Mouse (Mus musculus): ENCODE data around the gene Vsx1. TPM values are rescaled to one million over a fixed set of nuclear protein-coding genes. Genes with fewer than 3 reads are reported as not detected.
A peak's percentile ranks its signal among the peaks of the same experiment; 100 is the strongest.

Vsx1 gene
- polyA plus RNA-seq, 1 experiment from 2014 or later: not detected

DNA sequence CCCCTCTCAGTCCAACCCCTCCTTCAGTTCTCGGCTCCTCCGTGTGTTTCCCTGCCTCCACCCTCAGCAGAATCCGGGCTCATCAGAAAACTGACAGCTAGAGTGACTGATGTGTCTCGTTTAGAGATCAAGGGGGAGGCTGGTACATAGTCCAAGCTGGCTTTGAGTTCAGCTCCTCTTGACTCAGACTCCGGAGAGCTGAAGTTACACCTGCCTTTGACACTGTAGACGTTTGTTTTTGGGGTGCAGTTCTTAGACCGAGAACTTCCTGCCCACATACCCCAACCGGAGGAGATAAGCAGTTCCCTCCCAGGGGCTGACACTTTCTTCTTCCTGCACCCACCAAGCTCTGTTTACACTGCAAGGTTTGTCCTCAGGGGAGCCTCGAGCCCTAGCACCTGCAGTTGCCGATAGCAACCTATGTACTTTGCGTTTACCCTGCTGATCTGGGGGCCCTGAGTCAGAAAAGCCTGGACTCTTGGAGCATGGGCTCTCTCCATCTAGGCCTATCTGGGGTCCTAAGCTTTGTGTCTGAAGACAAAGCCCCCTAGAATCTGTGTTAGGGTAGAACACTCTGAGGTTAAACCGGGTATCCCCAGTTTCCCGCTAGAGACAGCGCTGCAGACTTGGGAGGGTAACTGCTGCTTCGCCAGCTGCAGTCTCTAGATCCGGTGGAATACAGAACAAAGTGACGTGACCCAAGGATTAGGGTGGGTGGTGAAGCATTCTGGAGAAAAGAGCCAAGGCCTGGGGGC is 21.9 kb downstream of the Vsx1 start:
- H3K27me3 ChIP-seq (replicated peaks): peaks cover 9% of the 10 kb centered on the region; the same call in 1 of the 2 replicates
- peak overlapping the region; percentile 75 for H3K9ac ChIP-seq
- H3K4me3 ChIP-seq: peak overlapping the region; percentile 76
- H3K9me3 ChIP-seq (replicated peaks): no peaks in the 10 kb centered on the region
- H3K4me2 ChIP-seq: peak overlapping the region; percentile 95
- H3K27ac ChIP-seq (ENCODE audit: poor library complexity, severe bottlenecking): no peak overlapping the region
- peak; percentile 46; the same call in 1 of the 2 replicates for ATAC-seq (ENCODE audit: insufficient number of reproducible peaks, low FRiP score)
- WGBS: 3% methylated on average over 17 of the region's 17 CpGs
- peaks cover 37% of the 10 kb centered on the region for H3K4me1 ChIP-seq (replicated peaks)
- no peaks in the 10 kb centered on the region for H3K36me3 ChIP-seq

DNA sequence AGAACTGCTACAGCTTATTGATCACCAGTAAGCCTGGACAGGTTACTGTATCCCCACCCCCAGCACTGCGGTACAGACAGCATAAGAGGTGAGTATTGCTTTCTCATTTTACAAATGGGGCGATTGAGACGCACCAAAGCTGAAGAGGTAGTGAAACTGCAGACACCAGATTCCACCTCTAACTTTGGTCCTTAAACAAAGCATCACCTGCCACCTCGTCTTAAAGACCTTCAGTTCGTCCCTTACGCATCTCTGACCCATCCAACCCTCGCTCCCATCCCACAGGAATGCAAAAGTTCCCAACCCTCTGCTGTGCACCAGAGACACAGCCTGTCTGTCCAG is 22.5 kb downstream of the Vsx1 start:
- H3K4me2 ChIP-seq: peak overlapping the region; percentile 95
- WGBS: 47% methylated on average over 7 of the region's 7 CpGs
- peaks cover 37% of the 10 kb centered on the region for H3K4me1 ChIP-seq (replicated peaks)
- no peak for ATAC-seq (ENCODE audit: insufficient number of reproducible peaks, low FRiP score)
- H3K9me3 ChIP-seq (replicated peaks): no peaks in the 10 kb centered on the region
- H3K4me3 ChIP-seq: peak overlapping the region; percentile 76
- H3K27ac ChIP-seq (ENCODE audit: poor library complexity, severe bottlenecking): no peak overlapping the region
- H3K9ac ChIP-seq: peak overlapping the region; percentile 37; the same call in 1 of the 2 replicates
- peaks cover 9% of the 10 kb centered on the region; the same call in 1 of the 2 replicates for H3K27me3 ChIP-seq (replicated peaks)
- no peaks in the 10 kb centered on the region for H3K36me3 ChIP-seq

DNA sequence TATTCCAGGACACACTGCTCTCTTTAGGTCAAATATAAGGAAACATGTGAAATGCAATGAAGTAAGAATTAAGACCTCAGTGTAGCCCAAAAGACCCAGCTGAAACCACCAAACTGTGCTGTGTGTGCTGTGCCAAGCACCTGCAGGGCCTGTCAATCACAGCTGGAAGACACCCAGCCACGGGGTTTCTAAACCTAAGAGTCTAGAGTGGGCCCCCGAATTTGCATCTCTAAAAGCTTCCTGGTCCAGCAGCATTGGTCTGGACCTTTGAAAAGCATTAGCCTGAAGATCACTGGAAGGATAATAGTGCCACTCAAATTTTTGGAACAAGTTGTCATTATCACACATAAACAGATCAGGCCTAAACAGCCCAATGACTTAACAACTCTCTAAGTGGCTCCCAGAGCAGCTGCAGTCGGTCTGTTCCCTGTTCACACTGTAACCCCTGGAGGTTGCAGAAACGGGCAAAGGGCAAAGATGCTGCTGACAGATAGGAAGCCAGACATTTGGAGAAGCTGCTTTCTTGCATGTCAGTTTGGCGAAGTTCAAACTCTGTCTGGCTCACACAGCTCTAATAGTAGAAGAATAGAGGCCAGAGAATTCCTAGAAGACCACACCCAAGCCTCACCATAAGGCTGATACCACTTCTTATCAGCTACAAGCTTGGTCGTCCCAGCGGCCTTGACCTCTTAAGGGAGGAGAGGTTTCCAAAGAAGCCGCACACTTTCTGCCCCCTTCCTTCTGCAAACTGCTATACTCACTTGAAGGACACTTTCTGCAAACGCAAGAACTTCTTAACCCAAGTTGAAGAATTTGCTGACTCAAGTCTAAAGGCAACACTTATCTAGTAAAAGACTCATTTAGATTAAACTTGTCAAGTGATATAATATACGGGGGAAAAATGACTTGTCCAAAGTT is 23.4 kb downstream of the Vsx1 start:
- Histone ChIP-seq H3K36me3 (no peaks in the 10 kb centered on the region), H3K4me3 (no peak overlapping the region), H3K4me2 (peak overlapping the region; percentile 19; the same call in 1 of the 2 replicates), H3K27ac (ENCODE audit: poor library complexity, severe bottlenecking) (peak overlapping the region; percentile 49), H3K9me3 (replicated peaks) (no peaks in the 10 kb centered on the region), H3K4me1 (replicated peaks) (peaks cover 37% of the 10 kb centered on the region), H3K9ac (no peak overlapping the region), H3K27me3 (replicated peaks) (peaks cover 6% of the 10 kb centered on the region; the same call in 1 of the 2 replicates)
- peak; percentile 36 for ATAC-seq (ENCODE audit: insufficient number of reproducible peaks, low FRiP score)
- 36% methylated on average over 10 of the region's 10 CpGs for WGBS

DNA sequence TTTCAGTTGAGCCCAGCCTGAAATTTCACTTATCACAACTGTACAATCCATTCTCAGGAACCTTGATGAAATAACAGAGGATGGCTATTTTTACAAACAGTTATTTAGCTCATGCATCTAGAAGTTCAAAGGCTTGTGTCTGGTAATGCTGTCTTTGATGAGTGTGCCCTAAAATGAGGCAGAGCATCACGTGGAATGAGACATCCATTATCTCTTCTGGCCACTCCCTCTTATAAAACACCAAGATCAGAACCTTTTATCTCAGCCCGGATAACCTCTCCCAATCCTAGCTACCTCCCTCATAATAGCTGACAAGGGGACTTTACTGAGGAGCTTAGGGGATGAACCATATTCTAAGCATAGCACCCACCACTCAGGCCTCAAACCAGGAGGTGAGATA is 24.2 kb downstream of the Vsx1 start:
- H3K4me2 ChIP-seq: peak overlapping the region; percentile 19
- H3K36me3 ChIP-seq: no peaks in the 10 kb centered on the region
- H3K27ac ChIP-seq (ENCODE audit: poor library complexity, severe bottlenecking): 0 out of 2 replicates have a peak overlapping the region, but pooled peaks have one; percentile 49
- WGBS: 51% methylated on average over 2 of the region's 2 CpGs
- H3K4me3 ChIP-seq: no peak overlapping the region
- ATAC-seq (ENCODE audit: insufficient number of reproducible peaks, low FRiP score): no peak
- 0 out of 2 replicates have a peak, but pooled peaks cover 4% of the 10 kb centered on the region for H3K27me3 ChIP-seq (replicated peaks)
- no peaks in the 10 kb centered on the region for H3K9me3 ChIP-seq (replicated peaks)
- peaks cover 41% of the 10 kb centered on the region for H3K4me1 ChIP-seq (replicated peaks)
- no peak overlapping the region for H3K9ac ChIP-seq

DNA sequence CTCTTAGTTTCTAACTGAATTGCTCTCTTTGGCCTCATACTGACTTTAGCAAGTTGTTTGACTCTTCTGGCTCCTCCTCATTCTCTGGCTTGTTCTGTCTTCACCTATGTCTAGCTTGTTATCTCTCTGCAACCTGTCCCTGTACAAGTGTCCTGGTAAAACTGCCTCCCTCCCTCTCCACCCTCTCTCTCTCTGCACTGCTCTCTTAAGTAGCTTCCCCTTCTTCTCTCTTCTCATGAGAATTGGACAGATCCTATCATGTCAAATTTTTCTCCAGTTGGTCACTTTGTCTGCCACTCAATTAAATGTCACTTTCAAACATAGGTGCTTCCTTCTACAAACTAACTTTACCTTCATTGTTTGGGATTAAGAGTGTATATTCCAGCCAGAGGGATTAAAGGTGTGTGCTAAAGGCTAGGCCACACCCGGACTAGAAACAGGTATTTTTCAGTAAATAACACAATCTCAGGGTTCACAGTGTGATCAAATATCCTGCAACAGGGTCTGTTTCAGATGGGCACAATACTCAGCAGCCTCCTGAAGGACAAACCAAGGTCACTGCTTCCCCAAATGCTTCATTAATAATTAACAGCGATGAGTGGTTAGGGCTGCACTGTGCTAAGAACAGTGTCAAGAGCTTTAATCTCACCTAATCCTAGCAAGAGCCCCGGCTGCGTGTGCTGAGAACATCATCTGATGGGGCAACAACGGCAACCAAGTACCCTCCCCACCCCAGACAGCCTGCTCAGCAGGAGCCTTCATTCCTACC is 24.8 kb downstream of the Vsx1 start:
- WGBS: 60% methylated on average over 5 of the region's 5 CpGs
- Histone ChIP-seq H3K4me2 (peak overlapping the region; percentile 12), H3K27ac (ENCODE audit: poor library complexity, severe bottlenecking) (no peak overlapping the region), H3K27me3 (replicated peaks) (0 out of 2 replicates have a peak, but pooled peaks cover 4% of the 10 kb centered on the region), H3K36me3 (no peaks in the 10 kb centered on the region), H3K4me1 (replicated peaks) (peaks cover 42% of the 10 kb centered on the region), H3K9ac (no peak overlapping the region), H3K4me3 (no peak overlapping the region), H3K9me3 (replicated peaks) (no peaks in the 10 kb centered on the region)
- ATAC-seq (ENCODE audit: insufficient number of reproducible peaks, low FRiP score): no peak

DNA sequence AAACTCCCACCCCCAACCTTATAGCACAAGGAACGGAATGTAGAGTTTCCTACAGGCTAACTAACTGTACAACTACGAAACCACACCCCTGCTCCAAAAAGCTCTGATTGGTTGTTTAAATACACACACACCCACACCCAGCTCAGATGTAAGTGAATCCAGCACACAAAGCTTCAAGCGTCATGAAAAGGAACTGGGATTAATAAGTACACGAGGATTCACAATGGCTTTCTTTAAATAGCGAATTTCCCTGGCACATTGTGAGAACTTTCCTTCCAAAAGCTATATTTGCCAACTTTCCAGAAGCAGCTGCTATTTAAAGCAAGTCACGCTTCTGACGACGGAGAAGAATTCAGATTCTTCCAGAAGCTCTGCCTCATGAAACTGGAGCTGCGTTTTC is 25.9 kb downstream of the Vsx1 start:
- Histone ChIP-seq H3K9ac (no peak overlapping the region), H3K36me3 (no peaks in the 10 kb centered on the region), H3K27me3 (replicated peaks) (0 out of 2 replicates have a peak, but pooled peaks cover 4% of the 10 kb centered on the region), H3K9me3 (replicated peaks) (no peaks in the 10 kb centered on the region), H3K4me3 (no peak overlapping the region), H3K4me2 (0 out of 2 replicates have a peak overlapping the region, but pooled peaks have one; percentile 7), H3K27ac (ENCODE audit: poor library complexity, severe bottlenecking) (no peak overlapping the region; the same call in 1 of the 2 replicates), H3K4me1 (replicated peaks) (peaks cover 37% of the 10 kb centered on the region)
- WGBS: 50% methylated on average over 9 of the region's 9 CpGs
- no peak for ATAC-seq (ENCODE audit: insufficient number of reproducible peaks, low FRiP score)

DNA sequence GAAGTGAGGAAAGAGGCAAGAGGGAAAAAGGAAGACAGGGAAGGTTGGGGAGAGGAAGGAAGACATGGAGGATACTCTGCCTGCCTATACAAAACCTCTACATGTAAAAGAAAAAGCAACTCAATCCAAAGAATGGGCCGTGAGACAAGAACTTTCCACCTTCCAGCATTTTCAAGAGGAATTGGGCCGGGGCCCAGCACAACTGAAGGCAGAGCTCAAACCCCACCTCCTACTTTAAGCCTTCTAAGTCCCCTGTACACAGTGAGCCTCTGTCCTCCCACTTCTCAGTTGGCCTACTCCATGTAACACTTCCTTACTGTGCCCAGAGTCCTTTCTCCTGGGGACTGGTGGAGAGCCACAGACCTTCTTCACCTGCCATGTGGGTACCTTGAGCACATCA is 27.2 kb downstream of the Vsx1 start:
- H3K27me3 ChIP-seq (replicated peaks): 0 out of 2 replicates have a peak, but pooled peaks cover 3% of the 10 kb centered on the region
- no peak for ATAC-seq (ENCODE audit: insufficient number of reproducible peaks, low FRiP score)
- no peak overlapping the region for H3K27ac ChIP-seq (ENCODE audit: poor library complexity, severe bottlenecking)
- no peak overlapping the region for H3K4me3 ChIP-seq
- no peak overlapping the region for H3K4me2 ChIP-seq
- H3K9ac ChIP-seq: no peak overlapping the region
- 70% methylated on average over 2 of the region's 2 CpGs for WGBS
- H3K4me1 ChIP-seq (replicated peaks): peaks cover 31% of the 10 kb centered on the region
- 0 out of 2 replicates have a peak, but pooled peaks cover 2% of the 10 kb centered on the region for H3K9me3 ChIP-seq (replicated peaks)
- peaks cover 4% of the 10 kb centered on the region; the same call in 1 of the 2 replicates for H3K36me3 ChIP-seq

DNA sequence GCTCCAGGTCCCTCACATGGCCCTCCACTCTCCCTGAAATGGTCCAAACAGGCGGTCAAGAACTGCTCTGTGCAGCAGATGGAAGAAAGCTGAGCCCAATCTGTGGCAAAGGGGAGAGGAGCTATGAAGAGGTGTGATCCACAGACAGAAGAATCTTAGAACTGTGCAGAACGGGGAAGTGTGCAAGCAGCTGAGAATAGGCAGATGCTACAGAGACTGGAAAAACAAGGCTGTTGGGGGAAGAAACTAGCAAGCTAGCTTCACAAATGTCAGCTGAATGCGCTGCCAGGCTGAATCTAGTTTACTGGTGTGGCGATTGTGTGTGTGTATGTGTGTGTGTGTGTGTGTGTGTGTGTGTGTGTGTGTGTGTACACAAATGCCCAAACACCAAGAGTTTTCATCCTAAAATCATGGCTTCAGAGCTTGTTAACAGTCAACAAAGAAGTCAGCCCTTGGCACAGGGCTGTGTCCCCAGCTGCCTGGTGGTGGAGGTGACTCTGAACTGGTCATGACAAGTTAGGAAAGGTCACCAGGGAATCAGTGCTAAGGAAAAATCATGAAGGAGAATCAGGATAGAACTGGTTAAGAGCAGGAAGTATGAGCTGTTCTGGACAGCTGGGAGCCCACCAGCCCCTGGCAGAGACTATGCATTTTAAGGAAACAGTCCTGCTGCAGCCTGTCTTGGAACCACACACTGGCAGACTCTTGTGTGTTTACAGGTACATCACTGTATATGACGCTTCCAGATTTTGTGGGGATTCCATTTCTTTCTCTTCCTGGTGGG is 28.3 kb downstream of the Vsx1 start:
- no peak overlapping the region for H3K4me3 ChIP-seq
- H3K9me3 ChIP-seq (replicated peaks): 0 out of 2 replicates have a peak, but pooled peaks cover 2% of the 10 kb centered on the region
- no peak for ATAC-seq (ENCODE audit: insufficient number of reproducible peaks, low FRiP score)
- H3K4me1 ChIP-seq (replicated peaks): peaks cover 25% of the 10 kb centered on the region
- no peaks in the 10 kb centered on the region for H3K27me3 ChIP-seq (replicated peaks)
- no peak overlapping the region for H3K27ac ChIP-seq (ENCODE audit: poor library complexity, severe bottlenecking)
- WGBS: 82% methylated on average over 5 of the region's 5 CpGs
- H3K4me2 ChIP-seq: no peak overlapping the region
- H3K36me3 ChIP-seq: peaks cover 4% of the 10 kb centered on the region; the same call in 1 of the 2 replicates
- H3K9ac ChIP-seq: no peak overlapping the region

DNA sequence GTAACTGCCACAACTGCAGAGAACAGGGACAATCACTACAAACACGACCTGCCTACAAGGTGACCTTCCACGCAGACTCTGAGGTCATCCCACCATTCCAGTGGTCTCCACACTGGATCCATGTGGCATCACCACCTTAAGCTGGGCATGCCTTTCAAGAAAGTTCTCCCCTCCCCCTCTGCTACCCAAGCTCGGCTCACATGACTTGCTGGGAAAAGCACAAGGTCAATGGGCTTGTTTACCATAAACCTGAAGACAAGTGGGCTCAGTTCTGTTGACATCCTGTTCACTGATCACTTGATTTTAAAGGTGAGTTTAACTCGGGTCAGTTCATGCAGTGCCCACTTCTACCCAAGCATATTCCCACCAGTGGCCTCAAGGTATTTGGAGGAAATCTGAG is 29.1 kb downstream of the Vsx1 start:
- H3K9ac ChIP-seq: no peak overlapping the region
- 0 out of 2 replicates have a peak, but pooled peaks cover 2% of the 10 kb centered on the region for H3K9me3 ChIP-seq (replicated peaks)
- H3K4me2 ChIP-seq: no peak overlapping the region
- no peak overlapping the region for H3K27ac ChIP-seq (ENCODE audit: poor library complexity, severe bottlenecking)
- peaks cover 24% of the 10 kb centered on the region for H3K4me1 ChIP-seq (replicated peaks)
- no peaks in the 10 kb centered on the region for H3K27me3 ChIP-seq (replicated peaks)
- peaks cover 4% of the 10 kb centered on the region; the same call in 1 of the 2 replicates for H3K36me3 ChIP-seq
- ATAC-seq (ENCODE audit: insufficient number of reproducible peaks, low FRiP score): no peak
- WGBS: 61% methylated on average over 4 of the region's 4 CpGs
- H3K4me3 ChIP-seq: no peak overlapping the region

Measured in heart, embryonic 12.5 days (tissue).